Mouse (Mus musculus): ENCODE data around the gene Gna12.

DNA sequence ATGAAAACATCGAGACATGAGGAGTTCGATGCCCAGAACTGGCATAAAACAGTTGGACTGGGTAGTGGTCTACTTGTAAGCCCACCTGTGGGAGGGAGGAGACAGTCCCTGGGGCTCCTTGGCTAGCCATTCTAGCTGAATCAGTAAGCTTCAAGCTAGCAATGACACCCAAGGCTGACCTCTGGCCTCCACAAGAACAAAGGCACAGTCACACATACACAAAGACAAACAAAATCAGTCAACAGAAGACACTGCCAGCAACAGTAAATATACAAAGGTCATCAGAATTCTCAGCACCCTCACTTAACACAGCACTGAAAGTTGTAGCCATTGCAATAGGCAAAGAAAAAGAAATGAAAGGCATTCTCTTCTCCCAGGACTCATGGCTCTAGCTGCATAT, 6.8 kb downstream of the Gna12 start:
- TF ChIP-seq USF1 (IDR thresholded peaks at IDR 0.05; ENCODE audit: low read depth) (no peak), CTCF (IDR thresholded peaks at IDR 0.05; ENCODE audit: control insufficient read depth, insufficient read depth, insufficient read length) (no peak), MAX (IDR thresholded peaks at IDR 0.05) (no peak), MYOD1 (IDR thresholded peaks at IDR 0.05; ENCODE audit: control insufficient read depth, insufficient read length, low read depth) (no peak), MYOG (IDR thresholded peaks at IDR 0.05; ENCODE audit: control insufficient read depth, extremely low read depth, insufficient read length) (no peak), CEBPB (IDR thresholded peaks at IDR 0.05; ENCODE audit: low read depth) (no peak), FOSL1 (IDR thresholded peaks at IDR 0.05; ENCODE audit: insufficient read depth, low read length, poor library complexity, severe bottlenecking) (no peak)

Data from C2C12 (cell line).